Mouse (Mus musculus): ENCODE data around the gene Thumpd2. TPM values are rescaled to one million over a fixed set of nuclear protein-coding genes. Genes with fewer than 3 reads are reported as not detected.

Thumpd2 gene
- 1 to 10 TPM; 4.4 to 5.4 TPM for total RNA-seq (2021)
- long read RNA-seq, experiment 1, partial matches to known transcripts = 0 of 5 reads
- long read RNA-seq, experiment 1, other reads (novel, unspliced or antisense) = 3 of 5 reads
- long read RNA-seq, experiment 2, transcript Thumpd2-201 (10 exons, 1,833 nt) = major isoform, 22 of 31 reads
- long read RNA-seq, experiment 2, partial matches to known transcripts = 0 of 31 reads
- long read RNA-seq, experiment 2, other reads (novel, unspliced or antisense) = 9 of 31 reads

DNA sequence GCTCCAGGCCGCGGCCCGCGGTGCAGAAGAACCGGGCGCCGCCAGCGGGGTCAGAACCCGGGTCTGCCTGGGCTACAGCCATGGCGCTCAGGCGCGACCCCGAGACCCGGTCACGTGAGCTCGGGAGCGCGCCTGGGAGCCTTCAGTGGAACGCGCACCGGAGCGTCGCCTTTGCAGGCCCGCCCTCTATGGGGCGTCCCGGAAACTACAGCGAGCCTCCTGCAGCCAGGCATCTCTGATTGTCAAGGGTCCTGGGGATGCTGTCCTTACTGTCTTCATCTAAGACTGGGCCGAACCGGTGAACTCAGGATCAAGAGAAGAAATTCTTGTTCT, at the start of gene Thumpd2:
Gene Thumpd2, minus strand, starts transcription at position 104 of the 333 bp plus-strand sequence.
- DNase-seq (ENCODE audit: low spot score in 2 of 2) = peak; percentile 86 to 90

- DNase-seq (ENCODE audit: low spot score in 2 of 2) = no peak
These were observed 39.4 kb upstream of the Thumpd2 start for GRCm38 (mm10) chr17:81104237-81104636.

GRCm38 (mm10) chr17:81102866-81103265, 38.0 kb upstream of the Thumpd2 start:
- no peak for DNase-seq (ENCODE audit: low spot score in 2 of 2)

- DNase-seq (ENCODE audit: low spot score in 2 of 2) = no peak
These were observed 33.6 kb upstream of the Thumpd2 start for GRCm38 (mm10) chr17:81098444-81098843.

GRCm38 (mm10) chr17:81096490-81096889, 31.6 kb upstream of the Thumpd2 start:
- DNase-seq (ENCODE audit: low spot score in 2 of 2) = no peak

DNA sequence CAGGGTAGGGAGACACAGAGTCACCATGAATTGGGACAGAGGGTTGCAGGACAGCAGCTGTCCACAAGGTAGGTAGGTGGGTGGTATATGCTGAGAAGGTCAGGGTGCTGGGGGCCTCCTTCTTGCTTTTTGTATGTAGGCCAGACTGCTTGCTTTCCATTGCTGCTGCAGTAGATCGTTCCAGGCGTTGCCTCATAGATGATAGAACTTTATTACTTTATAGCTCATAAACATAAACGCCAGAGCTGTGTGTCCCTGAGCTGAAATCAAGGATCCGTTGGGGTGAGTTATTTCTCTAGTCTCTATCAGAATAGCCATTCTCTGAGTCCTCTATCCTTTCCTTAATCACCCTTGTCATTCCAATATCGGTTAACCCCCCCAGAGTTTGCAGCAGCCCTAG, 27.9 kb upstream of the Thumpd2 start:
- DNase-seq (ENCODE audit: low spot score in 2 of 2) = no peak

DNA sequence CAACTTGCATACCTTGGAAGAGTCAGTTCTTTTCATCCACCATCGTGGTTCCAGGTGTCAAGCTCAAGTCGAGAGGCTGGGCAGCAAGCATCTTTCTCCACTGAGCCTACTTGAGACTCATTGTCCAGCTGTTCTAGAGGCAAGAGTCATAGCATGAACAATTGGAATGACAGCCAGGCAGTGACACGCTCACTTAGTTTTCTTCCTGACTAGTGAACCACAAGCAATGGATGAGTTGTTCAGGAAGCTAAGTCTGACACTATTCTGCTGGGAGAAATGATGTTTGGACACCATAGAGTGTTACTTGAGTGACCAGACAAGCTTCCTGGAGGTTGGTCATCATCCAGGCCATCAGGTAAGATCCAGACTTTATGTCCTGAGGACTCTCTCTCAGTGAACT, 24.0 kb upstream of the Thumpd2 start:
- DNase-seq (ENCODE audit: low spot score in 2 of 2) = no peak

- DNase-seq (ENCODE audit: low spot score in 2 of 2) = no peak
These were observed 22.9 kb upstream of the Thumpd2 start for GRCm38 (mm10) chr17:81087735-81088134.

DNA sequence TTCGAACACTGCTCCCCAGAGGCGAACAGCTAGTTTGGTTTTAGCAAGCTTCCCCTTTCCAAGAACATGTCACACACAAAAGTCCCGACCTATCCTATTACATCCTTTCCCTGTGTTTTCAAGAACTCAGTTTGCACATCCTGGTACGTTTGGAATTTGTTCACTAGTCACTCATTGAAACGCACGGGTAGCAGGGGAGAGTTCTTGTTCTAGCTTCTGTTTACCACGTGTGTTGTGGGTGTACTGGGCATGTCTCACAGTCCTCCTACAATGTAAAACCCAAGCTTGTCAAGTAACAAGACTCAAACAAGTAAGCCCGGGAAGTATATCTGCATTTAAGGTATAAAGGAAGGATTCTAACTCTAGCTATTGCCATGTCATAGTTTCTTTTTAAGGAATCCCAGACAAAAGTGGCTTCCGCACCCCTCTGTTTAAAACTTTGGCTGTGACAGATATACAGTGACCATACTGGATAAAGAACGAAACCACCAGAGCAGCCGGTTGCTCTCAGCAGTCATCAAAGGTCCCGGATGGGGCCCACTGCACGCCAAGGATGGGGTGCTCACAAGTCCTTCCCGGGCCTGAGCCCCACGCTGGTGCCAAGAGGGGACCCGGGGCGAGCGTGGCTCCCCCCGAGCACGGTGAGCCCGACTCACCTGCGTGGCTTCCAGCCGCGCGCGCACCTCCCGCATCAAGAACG, 453 bp downstream of the Thumpd2 start:
- peak in 1 of 2 experiments; percentile 4 for DNase-seq (ENCODE audit: low spot score in 2 of 2)

DNA sequence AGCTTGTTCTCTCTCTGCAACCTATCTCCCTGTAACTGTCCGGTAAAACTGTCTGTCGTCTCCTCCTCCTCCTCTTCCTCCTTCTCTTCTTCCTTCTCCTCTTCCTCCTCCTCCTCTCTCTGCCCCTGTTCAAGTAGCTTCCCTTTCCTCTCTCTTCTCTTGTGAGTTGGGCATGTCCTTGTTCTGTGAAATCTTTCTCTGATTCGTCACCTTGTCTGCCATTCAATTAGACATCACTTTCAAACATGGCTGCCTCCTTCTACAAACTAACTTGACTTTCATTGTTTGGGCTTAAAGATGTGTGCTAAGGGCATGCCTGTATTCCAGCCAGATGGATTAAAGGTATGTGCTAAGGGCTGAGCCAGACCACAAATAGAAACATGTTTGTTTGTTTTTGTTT, 1.5 kb downstream of the Thumpd2 start:
- no peak for DNase-seq (ENCODE audit: low spot score in 2 of 2)

- DNase-seq (ENCODE audit: low spot score in 2 of 2) = no peak
These were observed 2.5 kb downstream of the Thumpd2 start for GRCm38 (mm10) chr17:81062349-81062871.

DNA sequence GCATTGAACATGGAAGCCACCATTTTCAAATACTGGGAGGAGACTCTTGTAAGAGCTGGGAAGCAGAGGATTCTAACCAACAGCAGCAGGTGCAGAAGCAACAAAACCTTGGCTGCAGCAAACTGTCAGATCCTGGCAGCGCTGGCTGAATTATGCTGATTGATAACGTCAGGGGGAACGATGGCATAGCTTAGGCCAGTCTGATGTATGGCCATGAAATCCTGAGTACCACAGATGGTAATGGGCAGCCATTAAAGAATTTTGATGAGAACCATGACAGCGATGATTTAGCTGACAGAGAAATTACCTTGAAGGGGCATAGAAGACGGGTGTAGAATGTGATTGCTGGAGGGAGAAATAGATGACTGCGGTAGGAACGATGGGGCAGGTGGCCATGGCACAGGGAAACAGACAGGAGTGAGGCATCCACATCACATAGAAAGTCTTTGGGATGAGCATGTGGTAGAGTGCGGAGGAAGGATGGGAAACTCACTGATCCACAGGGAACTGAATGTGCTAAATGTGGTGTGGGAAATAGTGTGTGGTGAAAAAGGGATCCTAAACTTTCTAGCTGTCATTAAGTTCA, 8.0 kb downstream of the Thumpd2 start:
- no peak for DNase-seq (ENCODE audit: low spot score in 2 of 2)

GRCm38 (mm10) chr17:81056035-81056434, 8.8 kb downstream of the Thumpd2 start:
- no peak for DNase-seq (ENCODE audit: low spot score in 2 of 2)

- DNase-seq (ENCODE audit: low spot score in 2 of 2) = no peak
These were observed 9.4 kb downstream of the Thumpd2 start for GRCm38 (mm10) chr17:81055522-81055921.

DNA sequence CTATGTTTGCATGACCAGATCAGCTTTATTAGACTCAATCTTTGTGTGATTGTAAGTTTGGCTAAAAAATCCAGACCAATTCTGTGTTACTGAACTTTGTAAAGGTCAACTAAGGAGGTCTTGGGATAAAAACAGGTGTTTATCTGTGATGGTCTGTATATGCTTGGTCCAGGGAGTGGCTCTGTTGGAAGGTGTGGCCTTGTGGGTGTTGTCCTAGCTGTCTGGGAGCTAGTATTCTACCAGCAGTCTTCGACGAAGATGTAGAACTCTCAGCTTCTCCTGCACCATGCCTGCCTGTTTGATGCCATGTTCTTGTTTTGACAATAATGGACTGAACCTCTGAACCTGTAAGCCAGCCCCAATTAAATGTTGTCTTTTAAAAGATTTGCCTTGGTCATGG, 11.6 kb downstream of the Thumpd2 start:
- DNase-seq (ENCODE audit: low spot score in 2 of 2) = no peak

DNA sequence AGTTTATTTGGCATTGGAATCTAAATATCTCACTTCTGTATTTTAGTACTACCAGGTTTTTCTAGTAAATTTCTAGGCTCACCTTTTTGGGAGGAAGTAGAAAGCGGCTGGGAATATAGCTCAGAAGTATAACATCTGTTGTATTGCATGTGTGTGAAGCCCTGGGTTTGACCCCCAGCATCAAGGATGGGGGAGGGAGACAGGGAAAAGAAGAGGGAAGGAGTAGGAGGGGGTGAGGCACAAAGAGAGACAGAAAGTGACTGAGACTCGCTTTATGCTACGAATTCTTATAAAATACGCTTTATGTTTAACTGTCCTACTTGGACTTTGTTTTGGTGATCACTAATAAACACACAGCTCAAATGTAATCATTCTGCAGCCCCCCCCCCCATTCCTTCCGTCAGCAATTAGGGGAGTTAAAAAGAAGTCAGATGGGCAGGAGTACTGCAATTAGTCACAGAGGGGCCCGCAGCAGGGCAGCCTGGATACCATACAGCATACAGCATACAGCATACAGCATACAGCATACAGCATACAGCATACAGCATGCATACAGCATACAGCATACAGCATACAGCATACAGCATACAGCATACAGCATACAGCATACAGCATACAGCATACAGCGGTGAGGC, 16.8 kb downstream of the Thumpd2 start:
- DNase-seq (ENCODE audit: low spot score in 2 of 2) = no peak

DNA sequence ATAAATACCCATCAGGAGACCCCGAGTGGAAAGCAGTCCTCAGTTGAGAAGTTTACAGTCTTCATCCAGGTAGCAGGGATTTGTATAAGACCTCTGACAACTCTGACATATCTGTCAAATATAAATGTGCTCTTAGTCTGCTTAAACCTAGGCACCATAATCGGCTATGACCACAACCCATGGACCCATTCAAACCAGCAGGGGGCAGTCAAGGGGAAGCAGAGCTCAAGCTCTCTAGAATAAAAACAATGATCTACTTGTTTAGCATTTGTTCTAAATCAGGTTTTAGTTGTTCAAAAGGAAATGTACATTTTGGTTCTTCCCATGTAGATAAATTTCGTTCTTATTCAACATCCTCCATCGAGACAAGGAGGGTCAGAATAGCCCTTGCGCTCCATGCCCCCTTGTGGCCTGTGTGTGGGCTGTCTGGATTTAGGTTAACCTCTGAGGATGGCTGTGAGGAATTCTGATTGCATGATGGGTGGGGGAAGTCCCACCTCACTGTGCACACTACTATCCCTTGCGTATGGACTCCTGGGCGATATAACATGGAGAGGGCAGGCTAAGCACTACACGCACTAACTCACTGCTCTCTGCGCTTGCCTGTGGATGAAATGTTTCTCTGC, 19.2 kb downstream of the Thumpd2 start:
- peak; percentile 31 to 36 for DNase-seq (ENCODE audit: low spot score in 2 of 2)

- no peak for DNase-seq (ENCODE audit: low spot score in 2 of 2)
These were observed 19.8 kb downstream of the Thumpd2 start for GRCm38 (mm10) chr17:81045115-81045514.

- no peak for DNase-seq (ENCODE audit: low spot score in 2 of 2)
These were observed 20.5 kb downstream of the Thumpd2 start for GRCm38 (mm10) chr17:81044356-81044755.

GRCm38 (mm10) chr17:81041662-81042061, 23.2 kb downstream of the Thumpd2 start:
- DNase-seq (ENCODE audit: low spot score in 2 of 2) = no peak

DNA sequence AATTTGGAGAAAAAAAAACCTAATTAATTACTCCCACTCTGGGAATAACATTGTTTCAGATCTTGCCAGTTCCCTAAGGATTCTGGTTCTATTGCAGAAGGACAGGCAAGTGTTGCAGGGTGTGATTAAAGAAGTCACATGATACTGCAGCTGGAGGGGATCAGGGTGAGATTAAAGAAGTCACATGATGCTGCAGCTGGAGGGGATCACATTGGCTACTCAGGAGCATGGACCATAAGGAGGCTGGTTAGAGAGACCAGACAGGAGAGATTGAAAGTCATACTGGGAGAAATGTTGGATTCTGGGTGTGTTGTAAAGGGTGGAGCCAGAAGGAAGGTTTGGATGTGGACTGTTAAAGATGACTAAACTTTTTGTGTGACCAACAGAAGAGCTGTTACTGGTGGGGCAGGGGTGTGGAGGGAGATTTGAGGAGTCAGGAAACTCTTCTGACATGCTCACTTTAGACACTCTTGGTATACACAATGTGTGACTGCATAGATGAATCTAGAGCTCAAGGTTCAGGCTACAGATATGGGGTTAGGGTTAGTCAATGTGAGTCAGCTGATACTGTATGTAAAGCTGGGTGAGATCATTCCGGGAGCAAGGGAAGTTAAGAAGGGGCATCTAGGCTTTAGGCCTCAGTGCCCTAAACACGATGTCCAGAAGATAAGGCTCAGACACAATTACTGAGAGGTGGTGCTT, 26.0 kb downstream of the Thumpd2 start:
- DNase-seq (ENCODE audit: low spot score in 2 of 2) = no peak
